Mouse (Mus musculus): Measurements from ENCODE around the gene Arl6ip6. TPM values are rescaled to one million over a fixed set of nuclear protein-coding genes. Genes with fewer than 3 reads are reported as not detected.

The Arl6ip6 gene
- 13.7 TPM for polyA plus RNA-seq (2012; fragmentation: generic; extraction: Trizol)
- long read RNA-seq, experiment 1, transcript Arl6ip6-201 (4 exons, 2,548 nt), result major isoform, 32 of 40 reads
- long read RNA-seq, experiment 1, partial matches to known transcripts, result 2 of 40 reads
- long read RNA-seq, experiment 1, other reads (novel, unspliced or antisense), result 4 of 40 reads
- long read RNA-seq, experiment 2, transcript Arl6ip6-201 (4 exons, 2,548 nt), result major isoform, 212 of 227 reads
- long read RNA-seq, experiment 2, transcript Arl6ip6-202 (4 exons, 582 nt), result minor isoform, 5 of 227 reads
- long read RNA-seq, experiment 2, partial matches to known transcripts, result 0 of 227 reads
- long read RNA-seq, experiment 2, other reads (novel, unspliced or antisense), result 10 of 227 reads

DNA sequence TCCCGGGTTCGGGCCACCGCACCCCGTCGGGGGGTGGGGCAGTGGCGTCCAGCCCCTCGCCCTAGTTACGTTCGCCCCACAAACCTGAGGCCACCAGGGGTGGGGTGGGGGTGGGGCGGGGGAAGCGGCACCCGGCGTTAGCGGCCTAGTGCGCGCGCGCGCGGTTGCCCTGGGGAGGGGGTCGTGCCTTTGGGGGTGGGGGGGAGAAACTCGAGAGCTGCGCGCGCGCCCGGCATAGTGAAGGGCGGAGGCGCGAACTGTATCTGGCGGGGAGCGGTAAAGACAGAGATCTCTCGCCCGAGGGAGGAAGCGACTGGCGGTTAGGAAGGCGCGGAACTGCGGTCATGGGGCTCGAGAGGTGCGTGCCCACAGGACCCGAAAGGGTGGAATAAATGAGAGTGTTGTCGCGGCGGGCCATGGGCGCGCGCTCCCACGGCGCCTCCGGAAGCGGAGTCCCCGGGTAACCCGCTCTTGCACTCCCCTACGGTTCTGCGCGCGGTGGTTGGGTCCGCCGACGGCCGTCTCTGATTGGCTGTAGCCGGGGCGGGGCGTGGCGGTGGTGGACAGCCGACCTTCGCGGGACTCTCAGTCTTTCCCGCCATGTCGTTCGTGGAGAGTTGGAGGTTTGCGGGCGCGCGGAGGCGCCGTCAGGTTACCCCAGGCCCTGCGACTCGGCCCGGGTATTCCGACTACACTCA, at the start of gene Arl6ip6:
TSS of gene Arl6ip6 (plus strand) at position 204 of the 698 bp plus-strand sequence.
- Histone ChIP-seq H3ac (ENCODE audit: control insufficient read depth, insufficient read length, low read depth) (peak within 1 kb of the TSS; percentile 100), H3K79me2 (ENCODE audit: control insufficient read depth, insufficient read depth) (peaks cover 86% of the 10 kb centered on the region), H3K79me3 (ENCODE audit: low read depth) (peaks cover 59% of the 10 kb centered on the region), H3K27me3 (ENCODE audit: control insufficient read depth, insufficient read depth, insufficient read length) (no peaks in the 10 kb centered on the region), H3K4me3 (ENCODE audit: insufficient read depth, poor library complexity, severe bottlenecking) (peak within 1 kb of the TSS; percentile 97), H3K36me3 (ENCODE audit: control insufficient read depth, insufficient read depth) (peaks cover 57% of the 10 kb centered on the region)
- TF ChIP-seq CTCF (IDR thresholded peaks at IDR 0.05; ENCODE audit: control insufficient read depth, insufficient read depth, insufficient read length), result no peak
- TF ChIP-seq MYOG (IDR thresholded peaks at IDR 0.05; ENCODE audit: control insufficient read depth, extremely low read depth, insufficient read length), result no peak
- no peak for TF ChIP-seq FOSL1 (IDR thresholded peaks at IDR 0.05; ENCODE audit: insufficient read depth, low read length, poor library complexity, severe bottlenecking)
- TF ChIP-seq USF1 (IDR thresholded peaks at IDR 0.05; ENCODE audit: low read depth), result no peak
- no peak for TF ChIP-seq CEBPB (IDR thresholded peaks at IDR 0.05; ENCODE audit: low read depth)
- peak; percentile 27 for TF ChIP-seq MAX (IDR thresholded peaks at IDR 0.05)
- TF ChIP-seq MYOD1 (IDR thresholded peaks at IDR 0.05; ENCODE audit: control insufficient read depth, insufficient read length, low read depth), result no peak

DNA sequence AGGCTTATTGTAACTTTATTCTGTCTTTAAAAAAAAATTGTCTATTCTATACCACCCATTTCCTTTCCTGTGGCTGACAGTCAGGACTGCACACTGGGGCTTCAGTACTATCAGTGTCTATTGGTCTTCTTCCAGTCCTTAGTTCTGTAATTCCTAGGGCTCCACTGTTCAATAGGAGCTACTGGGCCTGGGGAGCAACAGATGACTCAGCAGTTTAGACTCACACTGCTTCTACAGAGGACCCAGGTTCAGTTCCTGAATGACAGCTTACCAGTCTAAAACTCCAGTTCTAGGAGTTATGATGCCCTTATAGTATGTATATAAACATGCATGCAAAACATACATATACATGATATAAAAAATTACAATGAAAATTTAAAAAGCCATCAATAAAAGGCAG, 44.7 kb upstream of the Arl6ip6 start:
- H3K79me2 ChIP-seq (ENCODE audit: control insufficient read depth, insufficient read depth), result no peaks in the 10 kb centered on the region
- H3K36me3 ChIP-seq (ENCODE audit: control insufficient read depth, insufficient read depth), result peaks cover 98% of the 10 kb centered on the region
- TF ChIP-seq CEBPB (IDR thresholded peaks at IDR 0.05; ENCODE audit: low read depth) (no peak), MAX (IDR thresholded peaks at IDR 0.05) (no peak), FOSL1 (IDR thresholded peaks at IDR 0.05; ENCODE audit: insufficient read depth, low read length, poor library complexity, severe bottlenecking) (no peak), MYOG (IDR thresholded peaks at IDR 0.05; ENCODE audit: control insufficient read depth, extremely low read depth, insufficient read length) (no peak), MYOD1 (IDR thresholded peaks at IDR 0.05; ENCODE audit: control insufficient read depth, insufficient read length, low read depth) (no peak), USF1 (IDR thresholded peaks at IDR 0.05; ENCODE audit: low read depth) (no peak), CTCF (IDR thresholded peaks at IDR 0.05; ENCODE audit: control insufficient read depth, insufficient read depth, insufficient read length) (no peak)
- H3K79me3 ChIP-seq (ENCODE audit: low read depth), result no peaks in the 10 kb centered on the region
- no peak overlapping the region for H3K4me3 ChIP-seq (ENCODE audit: insufficient read depth, poor library complexity, severe bottlenecking)
- no peaks in the 10 kb centered on the region for H3K27me3 ChIP-seq (ENCODE audit: control insufficient read depth, insufficient read depth, insufficient read length)
- H3ac ChIP-seq (ENCODE audit: control insufficient read depth, insufficient read length, low read depth), result no peak overlapping the region

DNA sequence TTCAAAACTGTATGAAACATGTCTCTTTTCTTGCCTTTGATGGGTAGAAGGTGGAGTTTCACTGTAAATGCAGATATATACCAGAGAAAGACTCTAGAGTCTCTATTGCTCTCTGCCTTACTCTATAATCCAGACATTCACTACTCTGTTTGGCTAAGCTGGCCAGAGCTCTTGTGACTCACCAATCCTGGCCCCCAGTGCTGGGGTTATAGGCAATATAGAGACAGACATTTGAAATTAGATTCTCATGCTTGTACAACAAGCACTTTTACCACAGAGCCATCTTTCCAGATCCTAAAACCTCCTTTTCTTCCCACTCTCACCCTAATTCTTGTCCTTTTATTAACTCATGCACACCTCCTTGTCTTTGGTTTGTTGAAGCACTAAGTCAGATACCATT, 17.6 kb upstream of the Arl6ip6 start:
- Histone ChIP-seq H3K27me3 (ENCODE audit: control insufficient read depth, insufficient read depth, insufficient read length) (no peaks in the 10 kb centered on the region), H3K4me3 (ENCODE audit: insufficient read depth, poor library complexity, severe bottlenecking) (no peak overlapping the region), H3K79me2 (ENCODE audit: control insufficient read depth, insufficient read depth) (peaks cover 81% of the 10 kb centered on the region), H3K36me3 (ENCODE audit: control insufficient read depth, insufficient read depth) (peaks cover 76% of the 10 kb centered on the region), H3ac (ENCODE audit: control insufficient read depth, insufficient read length, low read depth) (no peak overlapping the region), H3K79me3 (ENCODE audit: low read depth) (peaks cover 43% of the 10 kb centered on the region)
- no peak for TF ChIP-seq MAX (IDR thresholded peaks at IDR 0.05)
- no peak for TF ChIP-seq MYOG (IDR thresholded peaks at IDR 0.05; ENCODE audit: control insufficient read depth, extremely low read depth, insufficient read length)
- TF ChIP-seq CEBPB (IDR thresholded peaks at IDR 0.05; ENCODE audit: low read depth), result no peak
- no peak for TF ChIP-seq FOSL1 (IDR thresholded peaks at IDR 0.05; ENCODE audit: insufficient read depth, low read length, poor library complexity, severe bottlenecking)
- no peak for TF ChIP-seq USF1 (IDR thresholded peaks at IDR 0.05; ENCODE audit: low read depth)
- no peak for TF ChIP-seq CTCF (IDR thresholded peaks at IDR 0.05; ENCODE audit: control insufficient read depth, insufficient read depth, insufficient read length)
- TF ChIP-seq MYOD1 (IDR thresholded peaks at IDR 0.05; ENCODE audit: control insufficient read depth, insufficient read length, low read depth), result no peak

DNA sequence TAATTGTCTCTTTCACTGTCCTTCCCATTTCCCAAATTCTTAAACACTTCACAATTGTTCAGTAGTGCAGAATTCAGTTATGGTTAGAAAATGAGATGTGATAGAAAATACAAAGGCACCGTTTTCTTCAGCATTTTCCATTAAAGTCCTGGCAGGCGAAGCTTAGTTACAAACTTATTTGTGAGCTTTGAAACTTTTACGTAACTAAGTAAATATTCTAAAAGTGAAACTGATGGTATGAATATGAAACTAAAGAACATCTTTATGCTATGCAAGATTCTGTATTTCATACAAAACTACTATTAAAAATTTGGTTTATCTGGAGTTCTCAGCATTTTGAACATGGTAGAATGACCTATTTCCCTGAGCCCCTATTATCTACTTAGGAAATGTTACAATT, 12.6 kb upstream of the Arl6ip6 start:
- H3K36me3 ChIP-seq (ENCODE audit: control insufficient read depth, insufficient read depth), result peaks cover 49% of the 10 kb centered on the region
- no peak overlapping the region for H3ac ChIP-seq (ENCODE audit: control insufficient read depth, insufficient read length, low read depth)
- no peaks in the 10 kb centered on the region for H3K27me3 ChIP-seq (ENCODE audit: control insufficient read depth, insufficient read depth, insufficient read length)
- TF ChIP-seq USF1 (IDR thresholded peaks at IDR 0.05; ENCODE audit: low read depth), result no peak
- peaks cover 86% of the 10 kb centered on the region for H3K79me2 ChIP-seq (ENCODE audit: control insufficient read depth, insufficient read depth)
- peaks cover 64% of the 10 kb centered on the region for H3K79me3 ChIP-seq (ENCODE audit: low read depth)
- H3K4me3 ChIP-seq (ENCODE audit: insufficient read depth, poor library complexity, severe bottlenecking), result no peak overlapping the region

DNA sequence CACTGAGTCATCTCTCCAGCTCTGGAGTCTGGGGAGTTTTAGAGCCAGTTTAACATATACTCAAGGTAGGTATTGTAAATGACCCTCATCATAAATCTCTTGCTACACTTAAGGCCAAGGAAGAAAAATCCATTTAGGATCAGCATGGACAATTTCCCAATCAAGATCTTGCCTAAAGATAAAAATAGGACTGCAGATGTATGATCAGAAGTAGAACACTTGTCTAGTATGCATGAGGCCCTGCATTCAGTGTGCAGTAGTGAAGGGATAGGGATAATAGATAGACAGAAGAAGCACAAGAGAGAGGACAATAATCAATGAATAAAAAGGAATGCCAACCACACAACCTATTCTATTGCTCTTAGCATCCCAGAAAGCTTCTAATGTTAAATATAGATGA, 11.7 kb upstream of the Arl6ip6 start:
- H3K36me3 ChIP-seq (ENCODE audit: control insufficient read depth, insufficient read depth), result peaks cover 49% of the 10 kb centered on the region

More for the DNA sequence above, 11.7 kb upstream of the Arl6ip6 start:
- Histone ChIP-seq H3ac (ENCODE audit: control insufficient read depth, insufficient read length, low read depth) (no peak overlapping the region), H3K79me2 (ENCODE audit: control insufficient read depth, insufficient read depth) (peaks cover 86% of the 10 kb centered on the region), H3K4me3 (ENCODE audit: insufficient read depth, poor library complexity, severe bottlenecking) (no peak overlapping the region), H3K27me3 (ENCODE audit: control insufficient read depth, insufficient read depth, insufficient read length) (no peaks in the 10 kb centered on the region), H3K79me3 (ENCODE audit: low read depth) (peaks cover 73% of the 10 kb centered on the region)
- TF ChIP-seq MYOD1 (IDR thresholded peaks at IDR 0.05; ENCODE audit: control insufficient read depth, insufficient read length, low read depth) (no peak), CEBPB (IDR thresholded peaks at IDR 0.05; ENCODE audit: low read depth) (no peak), FOSL1 (IDR thresholded peaks at IDR 0.05; ENCODE audit: insufficient read depth, low read length, poor library complexity, severe bottlenecking) (no peak), MAX (IDR thresholded peaks at IDR 0.05) (no peak), USF1 (IDR thresholded peaks at IDR 0.05; ENCODE audit: low read depth) (no peak), MYOG (IDR thresholded peaks at IDR 0.05; ENCODE audit: control insufficient read depth, extremely low read depth, insufficient read length) (no peak), CTCF (IDR thresholded peaks at IDR 0.05; ENCODE audit: control insufficient read depth, insufficient read depth, insufficient read length) (no peak)
